Comparison of ENCODE assay signal across 8 mouse cellular contexts in the genomic region with DNA sequence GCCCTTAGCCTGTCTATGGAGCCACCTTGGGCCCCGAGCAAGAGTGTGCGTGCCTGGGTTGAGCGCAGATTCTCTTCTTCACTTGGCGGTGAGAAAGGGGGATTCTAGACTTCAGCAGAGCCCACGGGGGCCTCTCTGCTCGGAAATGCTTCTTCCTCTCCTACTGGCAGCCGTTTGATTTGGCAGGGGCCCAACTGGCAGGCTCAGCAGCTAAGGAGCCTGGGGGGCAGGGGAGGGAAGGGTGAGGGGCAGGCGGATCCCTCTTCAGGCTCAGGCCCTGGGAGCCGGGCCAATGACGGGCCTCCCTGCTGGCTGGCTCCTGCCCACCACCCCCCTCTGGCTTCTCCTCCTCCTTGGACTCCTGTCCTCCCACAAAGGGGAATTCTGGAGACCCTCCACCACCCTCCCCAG. TPM values are rescaled to one million over a fixed set of nuclear protein-coding genes. Genes with fewer than 3 reads are reported as not detected.
A peak's percentile ranks its signal among the peaks of the same experiment; 100 is the strongest.
DNase-seq lines count a peak whose midpoint lies in the region; ATAC-seq and TF ChIP-seq lines count a peak whose summit lies in the region.

No protein-coding gene starts in this region.

- TF ChIP-seq POLR2A in heart, adult 2 months (IDR thresholded peaks at IDR 0.05; ENCODE audit: insufficient read depth, low read depth, low read length): no peak

- DNase-seq in adrenal gland, adult 8-10 months: peak; percentile 50
- DNase-seq in heart, adult 2 months: peak; percentile 74 to 76
- peak; percentile 67 for DNase-seq in kidney, adult 11 months
- peak; percentile 87 to 93 for DNase-seq in left cerebral cortex, postnatal 10 days (ENCODE audit: extremely low spot score in 1 of 2, low spot score in 2 of 2)
- DNase-seq in spleen, postnatal 4 days (ENCODE audit: low spot score in 2 of 2): peak; percentile 59 to 73
- no peak for DNase-seq in natural killer cell, adult 2 months (ENCODE audit: low spot score in 2 of 2)

- H3K9ac ChIP-seq in embryonic facial prominence, embryonic 12.5 days: peak overlapping the region; percentile 46
- no peak overlapping the region for H3K9ac ChIP-seq in heart, adult 2 months (ENCODE audit: low read depth, low read length)

- peak overlapping the region; percentile 44 for H3K4me2 ChIP-seq in embryonic facial prominence, embryonic 12.5 days (replicated peaks)

- intact Hi-C loops in heart, adult 2 months (cut with DNase I): no loop called here
- intact Hi-C loops in left cerebral cortex, postnatal 10 days (cut with DNase I): no loop called here

- WGBS in embryonic facial prominence, embryonic 12.5 days: 4% methylated on average over 10 of the region's 10 CpGs
- whole genome bisulfite sequencing in heart, adult 2 months: 8% methylated on average over 10 of the region's 10 CpGs

- H3K79me2 ChIP-seq in heart, adult 2 months (replicated peaks; ENCODE audit: control insufficient read depth, insufficient read depth, low read length): no peaks in the 10 kb centered on the region

- H3K27me3 ChIP-seq in embryonic facial prominence, embryonic 12.5 days: no peaks in the 10 kb centered on the region
- H3K27me3 ChIP-seq in heart, adult 2 months (ENCODE audit: control insufficient read depth, insufficient read depth, low read length): no peaks in the 10 kb centered on the region

- H3K36me3 ChIP-seq in embryonic facial prominence, embryonic 12.5 days: no peaks in the 10 kb centered on the region
- H3K36me3 ChIP-seq in heart, adult 2 months (ENCODE audit: control insufficient read depth, insufficient read depth, low read length): no peaks in the 10 kb centered on the region

- no peak for TF ChIP-seq EP300 in heart, adult 2 months (IDR thresholded peaks at IDR 0.05; ENCODE audit: insufficient read depth, low read depth, low read length)

- peak overlapping the region; percentile 22 for H3K4me3 ChIP-seq in embryonic facial prominence, embryonic 12.5 days
- no peak overlapping the region for H3K4me3 ChIP-seq in heart, adult 2 months

- peak; percentile 81 for ATAC-seq in embryonic facial prominence, embryonic 12.5 days (ENCODE audit: insufficient number of reproducible peaks, insufficient read depth, low FRiP score, low TSS enrichment)
- ATAC-seq in megakaryocyte-erythroid progenitor cell, adult 5-6 weeks (replicated peaks; ENCODE audit: low FRiP score, low TSS enrichment, poor library complexity, severe bottlenecking): peak; percentile 24; the same call in 1 of the 2 replicates

- peaks cover 63% of the 10 kb centered on the region for H3K4me1 ChIP-seq in embryonic facial prominence, embryonic 12.5 days
- peaks cover 3% of the 10 kb centered on the region for H3K4me1 ChIP-seq in heart, adult 2 months (ENCODE audit: control insufficient read depth, insufficient read depth, low read length)

- no peak for TF ChIP-seq CTCF in heart, adult 2 months (IDR thresholded peaks at IDR 0.05)

- H3K9me3 ChIP-seq in embryonic facial prominence, embryonic 12.5 days: no peaks in the 10 kb centered on the region

- peak overlapping the region; percentile 86 for H3K27ac ChIP-seq in embryonic facial prominence, embryonic 12.5 days
- H3K27ac ChIP-seq in heart, adult 2 months: no peak overlapping the region

RNA-seq across cellular contexts. Expression of a gene that starts 26.7 kb away (rescaled TPM):
- 100 to 1,000 TPM in 2 of 4 experiments, 10 to 100 TPM in 2; 94.5 to 106 (median 101) TPM for total RNA-seq in adrenal gland, adult 8-10 months (2022)
- 136 and 138 TPM in 2 replicates for polyA plus RNA-seq in embryonic facial prominence, embryonic 12.5 days (2016; fragmentation: Nextera tagmentation; extraction: Ambion mirVana)
- 100 to 1,000 TPM; 128 to 140 TPM for total RNA-seq in heart, adult 2 months (2021)
- polyA plus RNA-seq in heart, adult 2 months (2012; rRNA removed): 99.4 and 99.6 TPM in 2 replicates
- total RNA-seq in left cerebral cortex, postnatal 10 days (2021): 10 to 100 TPM; 79.9 to 83.9 TPM
- total RNA-seq in megakaryocyte-erythroid progenitor cell, adult 5-6 weeks (2014; fragmentation: Nextera tagmentation): 67.8 and 89.9 TPM in 2 replicates
- total RNA-seq in megakaryocyte-erythroid progenitor cell, adult 5-6 weeks (2017): 39.1 and 50.0 TPM in 2 replicates

RNA-seq across cellular contexts. Expression of a gene that starts 51.9 kb away (rescaled TPM):
- 100 to 1,000 TPM; 270 to 756 (median 501) TPM for total RNA-seq in adrenal gland, adult 8-10 months (2022)
- 5.2 and 6.7 TPM in 2 replicates for polyA plus RNA-seq in embryonic facial prominence, embryonic 12.5 days (2016; fragmentation: Nextera tagmentation; extraction: Ambion mirVana)
- 100 to 1,000 TPM; 207 to 328 TPM for total RNA-seq in heart, adult 2 months (2021)
- polyA plus RNA-seq in heart, adult 2 months (2012; rRNA removed): 384 and 618 TPM in 2 replicates
- 10 to 100 TPM; 73.6 to 82.9 TPM for total RNA-seq in left cerebral cortex, postnatal 10 days (2021)
- total RNA-seq in megakaryocyte-erythroid progenitor cell, adult 5-6 weeks (2014; fragmentation: Nextera tagmentation): 8.8 and 12.5 TPM in 2 replicates
- total RNA-seq in megakaryocyte-erythroid progenitor cell, adult 5-6 weeks (2017): 15.2 and 17.2 TPM in 2 replicates

RNA-seq across cellular contexts. Expression of a gene that starts 59.9 kb away (rescaled TPM):
- 10 to 100 TPM in 3 of 4 experiments, 1 to 10 TPM in 1; 6.0 to 21.4 (median 15.3) TPM for total RNA-seq in adrenal gland, adult 8-10 months (2022)
- polyA plus RNA-seq in embryonic facial prominence, embryonic 12.5 days (2016; fragmentation: Nextera tagmentation; extraction: Ambion mirVana): 11.7 and 12.2 TPM in 2 replicates
- 1 to 10 TPM; 1.0 to 1.4 TPM for total RNA-seq in heart, adult 2 months (2021)
- 1.7 and 2.4 TPM in 2 replicates for polyA plus RNA-seq in heart, adult 2 months (2012; rRNA removed)
- 10 to 100 TPM; 33.0 to 34.8 TPM for total RNA-seq in left cerebral cortex, postnatal 10 days (2021)
- total RNA-seq in megakaryocyte-erythroid progenitor cell, adult 5-6 weeks (2014; fragmentation: Nextera tagmentation): 4.3 TPM in 1 of 2 replicates, not detected in the other
- not detected in 2 replicates for total RNA-seq in megakaryocyte-erythroid progenitor cell, adult 5-6 weeks (2017)

Comparison
In these comparisons a context has a peak if more than half of its experiments do, and no peak if none do; other contexts are left out.
1. DNase-seq: peak in adrenal gland, adult 8-10 months (single experiment), heart, adult 2 months (2 of 2), kidney, adult 11 months (single experiment), left cerebral cortex, postnatal 10 days (2 of 2) and spleen, postnatal 4 days (2 of 2); none in natural killer cell, adult 2 months (0 of 2).
2. RNA of a gene that starts 51.9 kb away (total RNA-seq): 270 to 756 TPM in adrenal gland, adult 8-10 months, 207 to 328 TPM in heart, adult 2 months and 73.6 to 82.9 TPM in left cerebral cortex, postnatal 10 days; 8.8 to 17.2 TPM in megakaryocyte-erythroid progenitor cell, adult 5-6 weeks; every median in the first group is over 4 times any median in the second.